Mouse (Mus musculus): ENCODE data around the gene Slc25a21. TPM values are rescaled to one million over a fixed set of nuclear protein-coding genes. Genes with fewer than 3 reads are reported as not detected.

The Slc25a21 gene
- total RNA-seq, 1 experiment: 0.54 TPM

- Histone ChIP-seq H3K9me3 (ENCODE audit: control insufficient read depth, insufficient read depth, low read depth, low read length) (no peaks in the 10 kb centered on the region), H3K4me3 (ENCODE audit: insufficient read depth in 1 of 2, low read depth in 1 of 2, low read length in 2 of 2, poor library complexity in 1 of 2, severe bottlenecking in 1 of 2) (no peak overlapping the region), H3K9ac (ENCODE audit: insufficient read depth, low read depth, low read length, poor library complexity, severe bottlenecking) (no peak overlapping the region), H3K27ac (ENCODE audit: insufficient read depth, low read depth, low read length, poor library complexity, severe bottlenecking) (no peak overlapping the region), H3K36me3 (ENCODE audit: control insufficient read depth, insufficient read depth, low read length, poor library complexity, severe bottlenecking) (no peaks in the 10 kb centered on the region), H3K4me1 (ENCODE audit: control insufficient read depth in 2 of 2, insufficient read depth in 2 of 2, low read length in 2 of 2, poor library complexity in 1 of 2) (no peaks in the 10 kb centered on the region)
- no peak for DNase-seq (ENCODE audit: low read depth, low spot score)
- no peak for TF ChIP-seq ZC3H11A (IDR thresholded peaks at IDR 0.05; ENCODE audit: borderline replicate concordance, low read depth, low read length)
- no peak for TF ChIP-seq MAFK (IDR thresholded peaks at IDR 0.05; ENCODE audit: insufficient read depth, low read depth, low read length)
- no peak for TF ChIP-seq HCFC1 (IDR thresholded peaks at IDR 0.05; ENCODE audit: borderline replicate concordance, insufficient read depth, low read length)
- no peak for TF ChIP-seq ZNF384 (IDR thresholded peaks at IDR 0.05; ENCODE audit: low read depth, low read length)
- no peak for TF ChIP-seq CHD2 (IDR thresholded peaks at IDR 0.05; ENCODE audit: low read depth, low read length)
- in situ Hi-C loops (cut with MboI; ENCODE audit: low sequenced_read_pairs in 2 of 2, unreplicated experiment in 2 of 2): no loop called here
Observed at GRCm38 (mm10) chr12:56894963-56895362, 302.3 kb downstream of the Slc25a21 start.

- Histone ChIP-seq H3K4me3 (ENCODE audit: insufficient read depth in 1 of 2, low read depth in 1 of 2, low read length in 2 of 2, poor library complexity in 1 of 2, severe bottlenecking in 1 of 2) (no peak overlapping the region), H3K36me3 (ENCODE audit: control insufficient read depth, insufficient read depth, low read length, poor library complexity, severe bottlenecking) (no peaks in the 10 kb centered on the region), H3K4me1 (ENCODE audit: control insufficient read depth in 2 of 2, insufficient read depth in 2 of 2, low read length in 2 of 2, poor library complexity in 1 of 2) (no peaks in the 10 kb centered on the region), H3K9ac (ENCODE audit: insufficient read depth, low read depth, low read length, poor library complexity, severe bottlenecking) (no peak overlapping the region), H3K27ac (ENCODE audit: insufficient read depth, low read depth, low read length, poor library complexity, severe bottlenecking) (no peak overlapping the region), H3K9me3 (ENCODE audit: control insufficient read depth, insufficient read depth, low read depth, low read length) (no peaks in the 10 kb centered on the region)
- TF ChIP-seq ZC3H11A (IDR thresholded peaks at IDR 0.05; ENCODE audit: borderline replicate concordance, low read depth, low read length) (no peak), HCFC1 (IDR thresholded peaks at IDR 0.05; ENCODE audit: borderline replicate concordance, insufficient read depth, low read length) (no peak), CHD2 (IDR thresholded peaks at IDR 0.05; ENCODE audit: low read depth, low read length) (no peak), ZNF384 (IDR thresholded peaks at IDR 0.05; ENCODE audit: low read depth, low read length) (no peak), MAFK (IDR thresholded peaks at IDR 0.05; ENCODE audit: insufficient read depth, low read depth, low read length) (no peak)
- in situ Hi-C loops (cut with MboI; ENCODE audit: low sequenced_read_pairs in 2 of 2, unreplicated experiment in 2 of 2): no loop called here
- DNase-seq (ENCODE audit: low read depth, low spot score): no peak
Observed at GRCm38 (mm10) chr12:56890891-56891726, 306.2 kb downstream of the Slc25a21 start.

DNA sequence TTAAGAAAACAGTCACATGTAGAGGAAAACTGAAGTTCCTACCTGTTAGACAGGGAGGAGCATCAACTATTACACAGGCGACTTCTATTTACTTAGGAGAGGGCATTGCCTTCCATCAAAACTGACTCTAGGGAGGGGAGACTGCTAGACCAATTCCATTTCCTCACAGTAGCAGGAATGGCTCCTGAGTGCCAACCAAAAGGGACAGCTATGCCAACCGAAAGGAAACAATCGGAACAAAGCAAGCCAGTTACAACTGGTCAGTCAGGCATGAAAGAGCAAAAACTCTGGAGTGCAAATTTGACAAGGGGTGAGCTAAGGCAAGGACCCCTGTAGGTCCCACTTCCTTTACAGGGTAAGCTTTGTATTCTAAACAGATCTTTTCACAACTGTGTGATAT, 319.5 kb downstream of the Slc25a21 start:
- no peak for DNase-seq (ENCODE audit: low read depth, low spot score)
- H3K27ac ChIP-seq (ENCODE audit: insufficient read depth, low read depth, low read length, poor library complexity, severe bottlenecking): no peak overlapping the region
- H3K9me3 ChIP-seq (ENCODE audit: control insufficient read depth, insufficient read depth, low read depth, low read length): no peaks in the 10 kb centered on the region
- H3K9ac ChIP-seq (ENCODE audit: insufficient read depth, low read depth, low read length, poor library complexity, severe bottlenecking): no peak overlapping the region
- no peaks in the 10 kb centered on the region for H3K36me3 ChIP-seq (ENCODE audit: control insufficient read depth, insufficient read depth, low read length, poor library complexity, severe bottlenecking)
- no peaks in the 10 kb centered on the region for H3K4me1 ChIP-seq (ENCODE audit: control insufficient read depth in 2 of 2, insufficient read depth in 2 of 2, low read length in 2 of 2, poor library complexity in 1 of 2)
- H3K4me3 ChIP-seq (ENCODE audit: insufficient read depth in 1 of 2, low read depth in 1 of 2, low read length in 2 of 2, poor library complexity in 1 of 2, severe bottlenecking in 1 of 2): no peak overlapping the region
- in situ Hi-C loops (cut with MboI; ENCODE audit: low sequenced_read_pairs in 2 of 2, unreplicated experiment in 2 of 2): no loop called here
- TF ChIP-seq MAFK (IDR thresholded peaks at IDR 0.05; ENCODE audit: insufficient read depth, low read depth, low read length) (no peak), ZNF384 (IDR thresholded peaks at IDR 0.05; ENCODE audit: low read depth, low read length) (no peak), ZC3H11A (IDR thresholded peaks at IDR 0.05; ENCODE audit: borderline replicate concordance, low read depth, low read length) (no peak), CHD2 (IDR thresholded peaks at IDR 0.05; ENCODE audit: low read depth, low read length) (no peak), HCFC1 (IDR thresholded peaks at IDR 0.05; ENCODE audit: borderline replicate concordance, insufficient read depth, low read length) (no peak)

DNA sequence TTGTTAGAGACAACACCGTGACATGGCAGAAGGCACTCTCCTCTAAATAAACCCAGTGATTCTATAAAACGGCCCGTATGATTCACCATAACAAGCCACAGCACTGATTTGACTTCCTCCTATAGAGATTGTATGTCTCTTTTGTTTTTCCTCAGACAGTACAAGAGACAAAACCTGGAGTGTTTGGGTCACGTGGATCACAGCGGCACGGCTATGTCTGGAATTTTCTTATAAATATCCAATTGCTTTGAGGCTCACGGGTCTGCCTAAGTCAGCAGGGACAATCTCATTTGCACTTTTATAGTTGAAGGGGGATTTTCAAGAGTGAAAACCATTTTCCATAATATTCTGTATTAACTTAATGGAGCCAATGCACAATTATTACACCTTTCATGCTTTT, 320.7 kb downstream of the Slc25a21 start:
- no peak overlapping the region for H3K27ac ChIP-seq (ENCODE audit: insufficient read depth, low read depth, low read length, poor library complexity, severe bottlenecking)
- DNase-seq (ENCODE audit: low read depth, low spot score): no peak
- no peaks in the 10 kb centered on the region for H3K9me3 ChIP-seq (ENCODE audit: control insufficient read depth, insufficient read depth, low read depth, low read length)
- H3K4me1 ChIP-seq (ENCODE audit: control insufficient read depth in 2 of 2, insufficient read depth in 2 of 2, low read length in 2 of 2, poor library complexity in 1 of 2): no peaks in the 10 kb centered on the region
- H3K4me3 ChIP-seq (ENCODE audit: insufficient read depth in 1 of 2, low read depth in 1 of 2, low read length in 2 of 2, poor library complexity in 1 of 2, severe bottlenecking in 1 of 2): no peak overlapping the region
- in situ Hi-C loops (cut with MboI; ENCODE audit: low sequenced_read_pairs in 2 of 2, unreplicated experiment in 2 of 2): no loop called here
- no peak overlapping the region for H3K9ac ChIP-seq (ENCODE audit: insufficient read depth, low read depth, low read length, poor library complexity, severe bottlenecking)
- TF ChIP-seq MAFK (IDR thresholded peaks at IDR 0.05; ENCODE audit: insufficient read depth, low read depth, low read length): no peak
- TF ChIP-seq ZC3H11A (IDR thresholded peaks at IDR 0.05; ENCODE audit: borderline replicate concordance, low read depth, low read length): no peak
- TF ChIP-seq ZNF384 (IDR thresholded peaks at IDR 0.05; ENCODE audit: low read depth, low read length): no peak
- no peak for TF ChIP-seq HCFC1 (IDR thresholded peaks at IDR 0.05; ENCODE audit: borderline replicate concordance, insufficient read depth, low read length)
- no peak for TF ChIP-seq CHD2 (IDR thresholded peaks at IDR 0.05; ENCODE audit: low read depth, low read length)
- no peaks in the 10 kb centered on the region for H3K36me3 ChIP-seq (ENCODE audit: control insufficient read depth, insufficient read depth, low read length, poor library complexity, severe bottlenecking)
